9 mouse cellular contexts compared by ENCODE assay signal in the genomic region with DNA sequence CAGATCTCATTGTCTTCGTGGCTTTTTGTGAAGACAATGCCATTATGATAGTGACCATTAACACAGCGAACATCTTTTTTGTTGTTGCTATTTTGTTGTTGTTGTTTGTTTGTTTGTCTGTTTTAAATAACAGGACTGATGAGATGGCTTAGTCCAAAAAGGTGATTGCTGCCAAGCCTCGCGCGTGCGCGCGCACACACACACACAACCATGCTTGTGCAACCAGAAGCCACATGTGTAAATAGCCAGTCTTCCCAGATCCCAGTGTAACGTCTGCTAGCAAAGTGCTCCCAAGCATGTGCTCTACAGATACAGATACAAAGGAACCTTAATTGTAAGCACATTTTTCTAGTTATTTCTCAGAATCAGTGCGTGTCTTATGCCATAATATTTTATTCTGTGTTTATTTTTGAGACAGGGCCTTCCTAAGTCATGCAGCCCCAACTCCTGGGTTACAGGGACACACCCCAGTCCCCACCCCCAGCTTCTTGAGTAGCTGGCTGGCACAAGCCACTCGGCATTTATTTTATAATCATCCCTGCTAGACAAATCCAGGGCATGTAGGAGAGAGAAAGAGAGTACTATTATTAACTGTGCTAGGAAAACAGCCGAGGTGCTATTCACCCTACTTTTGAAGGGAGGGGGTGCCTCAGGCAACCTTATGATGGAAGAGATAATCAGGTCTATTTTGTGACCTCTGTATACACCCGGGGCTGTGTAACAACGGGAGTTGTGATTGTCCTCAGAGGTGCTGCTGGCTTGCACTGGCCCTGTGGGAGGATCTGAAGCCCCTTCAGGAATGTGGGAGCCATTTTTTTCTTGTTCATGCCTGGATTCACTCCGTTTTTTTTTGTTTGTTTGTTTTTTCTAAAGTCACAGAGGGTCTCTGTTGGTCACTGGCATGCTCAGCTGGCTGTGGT. TPM values are rescaled to one million over a fixed set of nuclear protein-coding genes. Genes with fewer than 3 reads are reported as not detected.
DNase-seq lines count a peak whose midpoint lies in the region; ATAC-seq and TF ChIP-seq lines count a peak whose summit lies in the region.
"Had no signal": no experiment of that assay in that cellular context is flagged by ENCODE, and none has a peak within 500 bp of the region (broad histone marks: within the 10 kb centered on the region; RNA-seq: fewer than 3 reads in every experiment).

No protein-coding gene starts in this region.

- peak; percentile 24 for DNase-seq in lung, postnatal 0 days (ENCODE audit: low spot score)
- no peak for DNase-seq in lung, postnatal 4 days
- no peak for DNase-seq in layer of hippocampus, adult 11-12 months (ENCODE audit: low spot score)
- DNase-seq in gastrocnemius, postnatal 25 days, result no peak

- no peaks in the 10 kb centered on the region for H3K9me3 ChIP-seq in hindbrain, embryonic 16.5 days (ENCODE audit: control insufficient read depth, low read length)
- no peaks in the 10 kb centered on the region; the same call in 1 of the 2 replicates for H3K9me3 ChIP-seq in hindbrain, embryonic 13.5 days
- no peaks in the 10 kb centered on the region for H3K9me3 ChIP-seq in lung, postnatal 0 days (ENCODE audit: low read length)
- H3K9me3 ChIP-seq: liver, embryonic 15.5 days had no signal

- H3K4me1 ChIP-seq in hindbrain, embryonic 16.5 days (ENCODE audit: control insufficient read depth, insufficient read depth, low read depth, low read length), result no peaks in the 10 kb centered on the region
- H3K4me1 ChIP-seq in hindbrain, embryonic 13.5 days (replicated peaks), result no peaks in the 10 kb centered on the region; the same call in 1 of the 2 replicates
- H3K4me1 ChIP-seq in lung, postnatal 0 days (ENCODE audit: insufficient read depth, low read depth, low read length), result peaks cover 9% of the 10 kb centered on the region; the same call in 1 of the 2 replicates
- no peaks in the 10 kb centered on the region for H3K4me1 ChIP-seq in cortical plate, adult 2 months (ENCODE audit: control insufficient read depth, insufficient read depth, low read length)
- H3K4me1 ChIP-seq: liver, embryonic 15.5 days had no signal

- TF ChIP-seq CTCF in lung, postnatal 0 days (IDR thresholded peaks at IDR 0.05), result no peak
- TF ChIP-seq CTCF in cortical plate, adult 2 months (IDR thresholded peaks at IDR 0.05; ENCODE audit: extremely low read depth, insufficient read depth, low read length), result no peak

- peak overlapping the region; percentile 17; the same call in 1 of the 2 replicates for H3K4me2 ChIP-seq in hindbrain, embryonic 16.5 days (ENCODE audit: low read length)
- H3K4me2 ChIP-seq in hindbrain, embryonic 13.5 days, result no peak overlapping the region
- peak overlapping the region; percentile 41 for H3K4me2 ChIP-seq in lung, postnatal 0 days (replicated peaks; ENCODE audit: low read depth, low read length)
- H3K4me2 ChIP-seq: liver, embryonic 15.5 days had no signal

- TF ChIP-seq POLR2A in cortical plate, adult 2 months (IDR thresholded peaks at IDR 0.05; ENCODE audit: extremely low read depth, insufficient read depth, low read length), result no peak

- H3K36me3 ChIP-seq in hindbrain, embryonic 16.5 days (ENCODE audit: control insufficient read depth, insufficient read depth, low read length), result no peaks in the 10 kb centered on the region
- H3K36me3 ChIP-seq in hindbrain, embryonic 13.5 days, result no peaks in the 10 kb centered on the region
- no peaks in the 10 kb centered on the region for H3K36me3 ChIP-seq in lung, postnatal 0 days (ENCODE audit: insufficient read depth, low read length)
- H3K36me3 ChIP-seq: liver, embryonic 15.5 days had no signal

- no peak overlapping the region for H3K27ac ChIP-seq in hindbrain, embryonic 16.5 days (ENCODE audit: low read depth, low read length)
- no peak overlapping the region for H3K27ac ChIP-seq in hindbrain, embryonic 13.5 days
- H3K27ac ChIP-seq in lung, postnatal 0 days (ENCODE audit: low read length), result peak overlapping the region; percentile 62; the same call in 1 of the 2 replicates
- H3K27ac ChIP-seq in cortical plate, adult 2 months (ENCODE audit: insufficient read depth, low read length), result peak overlapping the region; percentile 46
- H3K27ac ChIP-seq: liver, embryonic 15.5 days had no signal

- no peak for ATAC-seq in hindbrain, embryonic 16.5 days
- ATAC-seq in hindbrain, embryonic 13.5 days (ENCODE audit: low FRiP score), result no peak
- no peak for ATAC-seq in lung, postnatal 0 days
- ATAC-seq in monocyte, adult 5-6 weeks (replicated peaks; ENCODE audit: insufficient number of reproducible peaks, low FRiP score, low TSS enrichment, poor library complexity, severe bottlenecking), result peak; percentile 5; the same call in 1 of the 2 replicates

- WGBS in hindbrain, embryonic 16.5 days, result 71% methylated on average over 15 of the region's 15 CpGs
- WGBS in hindbrain, embryonic 13.5 days, result 71% methylated on average over 15 of the region's 15 CpGs
- 53% methylated on average over 15 of the region's 15 CpGs for WGBS in lung, postnatal 0 days

- no peaks in the 10 kb centered on the region for H3K27me3 ChIP-seq in hindbrain, embryonic 16.5 days (replicated peaks; ENCODE audit: control insufficient read depth, insufficient read depth, low read length)
- H3K27me3 ChIP-seq in hindbrain, embryonic 13.5 days, result no peaks in the 10 kb centered on the region
- H3K27me3 ChIP-seq in lung, postnatal 0 days (replicated peaks; ENCODE audit: insufficient read depth, low read length), result no peaks in the 10 kb centered on the region
- H3K27me3 ChIP-seq: liver, embryonic 15.5 days had no signal

- no peak for TF ChIP-seq EP300 in lung, postnatal 0 days (IDR thresholded peaks at IDR 0.05)

- no peak overlapping the region for H3K9ac ChIP-seq in hindbrain, embryonic 16.5 days (ENCODE audit: low read depth, low read length)
- no peak overlapping the region for H3K9ac ChIP-seq in hindbrain, embryonic 13.5 days
- no peak overlapping the region for H3K9ac ChIP-seq in lung, postnatal 0 days (replicated peaks; ENCODE audit: low read depth)
- H3K9ac ChIP-seq: liver, embryonic 15.5 days had no signal

- H3K4me3 ChIP-seq in hindbrain, embryonic 16.5 days (ENCODE audit: low read length), result no peak overlapping the region
- no peak overlapping the region for H3K4me3 ChIP-seq in hindbrain, embryonic 13.5 days
- H3K4me3 ChIP-seq in lung, postnatal 0 days (ENCODE audit: low read depth, low read length), result peak overlapping the region; percentile 12; the same call in 1 of the 2 replicates
- no peak overlapping the region for H3K4me3 ChIP-seq in cortical plate, adult 2 months (ENCODE audit: insufficient read depth, low read length)
- H3K4me3 ChIP-seq: liver, embryonic 15.5 days had no signal

RNA-seq across cellular contexts. Expression of a gene that starts 44.7 kb away (rescaled TPM):
- 1.2 and 1.6 TPM in 2 replicates for polyA plus RNA-seq in hindbrain, embryonic 16.5 days (2015; fragmentation: Nextera tagmentation; extraction: Ambion mirVana)
- 0.18 and 0.34 TPM in 2 replicates for polyA plus RNA-seq in hindbrain, embryonic 13.5 days (2015; fragmentation: Nextera tagmentation; extraction: Ambion mirVana)
- 0.49 and 0.86 TPM in 2 replicates for polyA plus RNA-seq in lung, postnatal 0 days (2015; fragmentation: Nextera tagmentation; extraction: Ambion mirVana)
- polyA plus RNA-seq in cortical plate, adult 2 months (2012; rRNA removed), result 8.8 and 14.4 TPM in 2 replicates
- 0.39 TPM in 1 of 3 replicates, not detected in the others for total RNA-seq in monocyte, adult 5-6 weeks (2017)
- 1 to 10 TPM in 1 of 2 experiments, under 1 TPM in 1; 0.72 to 1.8 TPM for total RNA-seq in gastrocnemius, postnatal 25 days (2021)

Comparison
In these comparisons a context has a peak if more than half of its experiments do, and no peak if none do; other contexts are left out.
1. H3K27ac ChIP-seq: peak in lung, postnatal 0 days (single experiment) and cortical plate, adult 2 months (single experiment); none in hindbrain, embryonic 16.5 days (single experiment) and hindbrain, embryonic 13.5 days (single experiment).